Mouse (Mus musculus): Measurements from ENCODE around the gene Hist1h2ai. TPM values are rescaled to one million over a fixed set of nuclear protein-coding genes. Genes with fewer than 3 reads are reported as not detected.

Gene Hist1h2ai
- total and polyA plus RNA-seq, 3 experiments: 6.3 to 880 TPM; not detected in 1

- Histone ChIP-seq H3K4me2 (ENCODE audit: insufficient read depth, low read depth, poor library complexity, severe bottlenecking) (peak overlapping the region; percentile 50; the same call in 1 of the 2 replicates), H3K9me3 (replicated peaks; ENCODE audit: low read length) (no peaks in the 10 kb centered on the region), H3K4me1 (ENCODE audit: control insufficient read depth in 1 of 2, insufficient read depth in 2 of 2) (peaks cover 2 to 28% of the 10 kb centered on the region in 2 experiments; a peak in 2 of 4 replicates), H3K27me3 (replicated peaks) (no peaks in the 10 kb centered on the region), H3K27ac (ENCODE audit: insufficient read depth, low read depth) (peak overlapping the region; percentile 95), H3K36me3 (replicated peaks in 1 of 2; ENCODE audit: control insufficient read depth in 1 of 2, insufficient read depth in 1 of 2, low read length in 1 of 2) (no peaks in the 10 kb centered on the region), H3K4me3 (replicated peaks in 1 of 3; ENCODE audit: low read depth in 2 of 3, low read length in 2 of 3, poor library complexity in 1 of 3) (peak overlapping the region in 1 of 3 experiments; percentile 47), H3K9ac (ENCODE audit: insufficient read depth, low read depth) (peak overlapping the region; percentile 80), H3K79me2 (replicated peaks; ENCODE audit: control insufficient read depth, extremely low read depth, insufficient read depth, poor library complexity, severe bottlenecking) (no peaks in the 10 kb centered on the region)
- dilution Hi-C loops (cut with MboI; ENCODE audit: extremely low pct_ligation_motif_present, extremely low pct_unique_long_range_greater_than_20kb, low sequenced_read_pairs) (no loop called here), in situ Hi-C loops (cut with MboI; ENCODE audit: low pct_ligation_motif_present, low pct_unique_long_range_greater_than_20kb, low sequenced_read_pairs) (loop anchor here (25.0 kb wide), 2 partner anchors 215 to 335 kb away; partner anchors contain the start of gene Zfp184)
- DNase-seq (ENCODE audit: extremely low read depth): peak; percentile 67
- TF ChIP-seq USF2 (conservative IDR thresholded peaks at IDR 0.05; ENCODE audit: low read depth, low read length): no peak
- TF ChIP-seq MXI1 (IDR thresholded peaks at IDR 0.05; ENCODE audit: low read depth, low read length): no peak
- no peak for TF ChIP-seq ELF1 (IDR thresholded peaks at IDR 0.05; ENCODE audit: low read depth, low read length)
- no peak; the same call in 1 of the 2 replicates for TF ChIP-seq MYC (IDR thresholded peaks at IDR 0.05; ENCODE audit: low read depth, low read length)
- TF ChIP-seq NRF1 (IDR thresholded peaks at IDR 0.05; ENCODE audit: low read depth, low read length): no peak
- TF ChIP-seq ETS1 (conservative IDR thresholded peaks at IDR 0.05; ENCODE audit: low read depth, low read length): no peak
- TF ChIP-seq POLR2A (IDR thresholded peaks at IDR 0.05; ENCODE audit: low read depth, low read length): peak; percentile 91
- TF ChIP-seq MEF2A (IDR thresholded peaks at IDR 0.05; ENCODE audit: borderline replicate concordance, low read depth, low read length): no peak
- peak; percentile 99 for TF ChIP-seq POLR2AphosphoS2 (IDR thresholded peaks at IDR 0.05; ENCODE audit: low read depth, low read length)
- peak; percentile 87 for TF ChIP-seq UBTF (IDR thresholded peaks at IDR 0.05; ENCODE audit: low read depth, low read length)
- TF ChIP-seq CHD2 (IDR thresholded peaks at IDR 0.05; ENCODE audit: low read length): peak; percentile 65; the same call in 1 of the 2 replicates
- TF ChIP-seq CTCF (conservative IDR thresholded peaks at IDR 0.05 in 1 of 2, IDR thresholded peaks at IDR 0.05 in 1 of 2; ENCODE audit: low read depth in 2 of 2, low read length in 2 of 2): no peak
- TF ChIP-seq KAT2A (IDR thresholded peaks at IDR 0.05; ENCODE audit: insufficient replicate concordance, low read length): no peak
- TF ChIP-seq JUND (conservative IDR thresholded peaks at IDR 0.05; ENCODE audit: low read depth, low read length): no peak
- TF ChIP-seq IRF4 (IDR thresholded peaks at IDR 0.05; ENCODE audit: low read depth, low read length): no peak
- no peak for TF ChIP-seq PAX5 (IDR thresholded peaks at IDR 0.05; ENCODE audit: low read length)
- no peak for TF ChIP-seq MAFK (IDR thresholded peaks at IDR 0.05; ENCODE audit: insufficient replicate concordance, low read length)
- TF ChIP-seq RCOR1 (conservative IDR thresholded peaks at IDR 0.05; ENCODE audit: low read depth, low read length): no peak; the same call in 1 of the 2 replicates
- TF ChIP-seq MAZ (IDR thresholded peaks at IDR 0.05; ENCODE audit: low read depth, low read length): no peak
- TF ChIP-seq TCF12 (IDR thresholded peaks at IDR 0.05; ENCODE audit: low read depth, low read length): no peak
- TF ChIP-seq ZNF384 (IDR thresholded peaks at IDR 0.05; ENCODE audit: low read depth, low read length): no peak
- TF ChIP-seq USF1 (IDR thresholded peaks at IDR 0.05; ENCODE audit: low read depth, low read length): no peak
- no peak for TF ChIP-seq GABPA (IDR thresholded peaks at IDR 0.05; ENCODE audit: insufficient replicate concordance, low read depth, low read length)
- no peak; the same call in 1 of the 2 replicates for TF ChIP-seq NELFE (IDR thresholded peaks at IDR 0.05; ENCODE audit: low read depth, low read length)
- TF ChIP-seq ZKSCAN1 (IDR thresholded peaks at IDR 0.05; ENCODE audit: borderline replicate concordance, low read depth, low read length): no peak
- no peak for TF ChIP-seq MAX (IDR thresholded peaks at IDR 0.05; ENCODE audit: low read length)
- no peak for TF ChIP-seq RAD21 (IDR thresholded peaks at IDR 0.05; ENCODE audit: low read depth, low read length)
- TF ChIP-seq EP300 (IDR thresholded peaks at IDR 0.05; ENCODE audit: low read length): no peak
- no peak for TF ChIP-seq SMC3 (IDR thresholded peaks at IDR 0.05; ENCODE audit: low read depth, low read length)
- no peak for TF ChIP-seq JUN (IDR thresholded peaks at IDR 0.05; ENCODE audit: insufficient read depth, low read depth, low read length)
- peak; percentile 98; the same call in 1 of the 2 replicates for TF ChIP-seq ZMIZ1 (IDR thresholded peaks at IDR 0.05; ENCODE audit: low read depth, low read length)
- TF ChIP-seq CHD1 (IDR thresholded peaks at IDR 0.05; ENCODE audit: low read depth, low read length): no peak
- TF ChIP-seq SIN3A (IDR thresholded peaks at IDR 0.05; ENCODE audit: low read length): 0 out of 2 replicates have a peak, but pooled peaks have one; percentile 1
- 0 out of 2 replicates have a peak, but pooled peaks have one; percentile 30 for TF ChIP-seq E2F4 (IDR thresholded peaks at IDR 0.05; ENCODE audit: insufficient replicate concordance, low read depth, low read length)
- TF ChIP-seq ZC3H11A (IDR thresholded peaks at IDR 0.05; ENCODE audit: low read depth, low read length): no peak
- no peak for TF ChIP-seq TBP (conservative IDR thresholded peaks at IDR 0.05; ENCODE audit: low read depth, low read length)
- no peak for TF ChIP-seq HCFC1 (IDR thresholded peaks at IDR 0.05; ENCODE audit: low read depth, low read length)
- 0 out of 2 replicates have a peak, but pooled peaks have one; percentile 14 for TF ChIP-seq BHLHE40 (IDR thresholded peaks at IDR 0.05; ENCODE audit: low read depth, low read length)
Observed at GRCm38 (mm10) chr13:21722373-21722925, 6.2 kb downstream of the Hist1h2ai start.

Data from CH12.LX (cell line).